Mouse (Mus musculus) hindbrain, embryonic 11.5 days (tissue): ENCODE results near the gene Tnni1. TPM values are rescaled to one million over a fixed set of nuclear protein-coding genes. Genes with fewer than 3 reads are reported as not detected.
A peak's percentile ranks its signal among the peaks of the same experiment; 100 is the strongest.

ENCODE experiments used
- ATAC-seq: fragments of 200-750 bp; cut with Nextera tagmentation; 2 replicates; pipeline ENCODE4 v1.8.0; 2017; ENCODE audit warnings: mild to moderate bottlenecking, moderate TSS enrichment, moderate library complexity; ENCODE audit not compliant: low FRiP score
- DNase-seq: peaks from one replicate; pipeline ENCODE4 v3.0.0-alpha.2; 2015; ENCODE audit warnings: low spot score
- H3K27ac ChIP-seq: fragments of 300-500 bp; sonication (generic); 2 replicates; pipeline ENCODE4 v1.5.1; 2014; ENCODE audit warnings: mild to moderate bottlenecking, low read depth, low read length
- H3K27me3 ChIP-seq: fragments of 300-500 bp; sonication (generic); 2 replicates; pipeline ENCODE4 v1.6.1; 2014; ENCODE audit warnings: mild to moderate bottlenecking, low read length, moderate library complexity, mixed read lengths; ENCODE audit not compliant: control insufficient read depth, insufficient read depth
- H3K36me3 ChIP-seq: fragments of 300-500 bp; sonication (generic); 2 replicates; pipeline ENCODE4 v1.6.1; 2014; ENCODE audit warnings: mild to moderate bottlenecking, low read length, moderate library complexity, mixed read lengths; ENCODE audit not compliant: control insufficient read depth, insufficient read depth
- H3K4me1 ChIP-seq: fragments of 300-500 bp; sonication (generic); replicated peaks from 2 replicates; pipeline ENCODE4 v1.6.1; 2014; ENCODE audit warnings: low read length, mixed read lengths; ENCODE audit not compliant: control insufficient read depth, insufficient read depth
- H3K4me2 ChIP-seq: fragments of 300-500 bp; sonication (generic); replicated peaks from 2 replicates; pipeline ENCODE4 v1.6.1; 2014; ENCODE audit warnings: mild to moderate bottlenecking, low read depth, low read length
- H3K4me3 ChIP-seq: fragments of 300-500 bp; sonication (generic); 2 replicates; pipeline ENCODE4 v1.5.1; 2014; ENCODE audit warnings: low read depth, low read length
- H3K9ac ChIP-seq: fragments of 300-500 bp; sonication (generic); 2 replicates; pipeline ENCODE4 v1.6.1; 2014; ENCODE audit warnings: low read depth, low read length
- H3K9me3 ChIP-seq: fragments of 300-500 bp; sonication (generic); 2 replicates; pipeline ENCODE4 v1.6.1; 2016; ENCODE audit warnings: low read length; ENCODE audit not compliant: control insufficient read depth
- WGBS: fragments of 180-500 bp; shearing (Covaris S2); extraction: QIAGEN DNeasy Blood & Tissue Kit; methylation state at CpG from one replicate; pipeline ENCODE4 v1.1.7; 2014; 5-methylcytosine and 5-hydroxymethylcytosine counted together
- polyA plus RNA-seq: library from polyadenylated mRNA; unstranded; fragments of >200 nt; fragmentation: Nextera tagmentation; extraction: Ambion mirVana; gene quantifications from 2 replicates; pipeline ENCODE4 v1.2.1, GENCODE M21; 2014

The Tnni1 gene
- polyA plus RNA-seq, 1 experiment from 2014 or later = 6.0 TPM

DNA sequence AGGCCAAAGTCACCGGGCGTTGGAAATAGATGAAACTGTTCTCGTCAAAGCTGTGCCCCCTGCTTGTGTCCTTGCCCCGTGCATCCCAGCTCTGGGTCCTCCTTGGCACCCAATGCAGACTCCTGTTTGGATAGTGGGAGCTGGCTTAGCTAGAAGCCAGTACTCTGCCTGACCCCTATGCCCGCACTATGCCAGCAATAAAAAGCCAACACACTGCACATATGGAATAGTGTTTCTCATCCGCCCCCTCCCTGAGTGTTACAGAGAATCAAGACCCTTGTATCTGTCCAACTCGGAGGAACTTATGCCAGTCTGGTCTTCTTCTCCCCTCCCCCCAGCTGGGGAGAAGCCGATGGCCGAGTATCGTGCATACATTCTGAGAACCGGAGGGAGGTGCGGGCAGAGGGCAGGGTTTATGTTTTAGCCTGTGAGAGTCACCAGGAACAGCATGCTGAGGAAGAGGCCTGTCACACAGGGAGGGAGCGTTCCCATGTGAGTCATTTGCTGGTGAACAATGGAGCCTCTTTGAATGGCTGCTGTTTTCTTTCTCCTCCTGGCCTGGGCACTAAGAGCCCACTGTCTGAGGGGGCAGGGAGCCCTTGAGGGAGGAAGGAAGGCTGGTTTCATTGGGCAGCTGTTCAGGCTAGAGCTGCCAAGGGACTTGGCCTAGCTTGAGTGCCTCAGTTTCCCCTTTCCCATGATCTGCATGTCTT is 73.0 kb downstream of the Tnni1 start:
- Histone ChIP-seq H3K4me2 (no peak overlapping the region), H3K27ac (peak overlapping the region; percentile 10; the same call in 1 of the 2 replicates), H3K9me3 (no peaks in the 10 kb centered on the region), H3K9ac (no peak overlapping the region), H3K4me1 (peaks cover 6% of the 10 kb centered on the region; the same call in 1 of the 2 replicates), H3K4me3 (no peak overlapping the region), H3K27me3 (no peaks in the 10 kb centered on the region), H3K36me3 (no peaks in the 10 kb centered on the region)
- DNase-seq (peak; percentile 53), ATAC-seq (peak; percentile 51)
- WGBS = 46% methylated on average over 13 of the region's 13 CpGs

DNA sequence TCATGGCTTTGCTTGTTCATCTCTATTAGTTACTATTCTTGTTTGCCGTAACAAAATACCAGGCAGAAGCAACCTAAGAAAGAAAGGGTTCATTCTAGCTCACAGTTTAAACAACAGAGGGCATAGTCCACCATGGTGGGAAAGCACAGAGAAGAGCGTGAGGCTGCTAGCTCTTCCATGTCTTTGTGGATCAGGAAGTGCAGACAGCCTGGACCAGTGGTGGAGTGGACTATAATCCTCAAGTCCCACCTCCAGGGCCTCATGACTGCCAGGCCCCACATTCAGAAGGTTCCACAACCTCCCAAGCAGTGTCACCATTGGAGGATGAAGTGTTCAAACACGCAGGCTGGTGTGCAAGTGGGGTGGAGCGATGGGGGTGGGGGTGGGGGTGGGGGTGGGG is 74.0 kb downstream of the Tnni1 start:
- Histone ChIP-seq H3K9me3 (no peaks in the 10 kb centered on the region), H3K27ac (no peak overlapping the region), H3K4me2 (no peak overlapping the region), H3K36me3 (no peaks in the 10 kb centered on the region), H3K4me3 (no peak overlapping the region), H3K27me3 (no peaks in the 10 kb centered on the region), H3K9ac (no peak overlapping the region), H3K4me1 (peaks cover 6% of the 10 kb centered on the region; the same call in 1 of the 2 replicates)
- ATAC-seq = no peak
- WGBS = 93% methylated on average over 4 of the region's 4 CpGs
- no peak for DNase-seq

DNA sequence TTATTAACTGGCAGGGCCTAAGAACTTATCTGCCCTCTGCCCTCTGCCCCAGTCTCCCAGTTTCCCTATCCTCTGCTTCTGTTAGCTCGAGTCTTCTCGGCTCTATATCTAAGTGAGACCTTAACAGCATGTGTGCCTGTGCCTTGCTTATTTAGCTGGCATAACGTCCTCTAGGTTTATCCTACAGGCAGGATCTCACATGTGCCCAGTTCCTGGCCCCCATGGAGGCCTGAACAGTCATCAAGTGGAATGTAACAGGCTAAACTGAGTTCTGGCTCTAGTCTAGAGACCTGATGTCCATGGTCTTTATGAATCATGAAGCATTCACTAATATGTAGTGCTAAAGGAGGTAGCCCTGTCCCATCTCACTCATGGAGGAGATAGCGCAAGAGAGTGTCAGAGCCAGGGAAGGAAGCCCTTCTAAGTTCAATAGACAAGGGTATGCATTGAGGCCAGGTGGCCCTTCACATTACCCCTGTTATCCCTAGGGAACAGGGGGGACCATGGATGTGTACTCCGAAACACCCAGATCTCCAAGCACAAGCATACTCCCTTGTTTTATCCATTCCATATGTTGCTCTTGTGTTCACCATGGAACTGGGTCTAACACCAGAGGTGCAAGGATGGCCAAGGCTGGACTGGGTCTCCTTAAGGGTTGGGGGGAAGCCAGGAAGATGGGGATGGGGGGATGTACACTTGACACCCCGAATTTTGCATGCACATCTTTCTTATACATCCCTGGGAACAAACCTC is 75.5 kb downstream of the Tnni1 start:
- no peak for ATAC-seq
- WGBS = 87% methylated on average over 6 of the region's 6 CpGs
- no peak overlapping the region for H3K4me3 ChIP-seq

DNA sequence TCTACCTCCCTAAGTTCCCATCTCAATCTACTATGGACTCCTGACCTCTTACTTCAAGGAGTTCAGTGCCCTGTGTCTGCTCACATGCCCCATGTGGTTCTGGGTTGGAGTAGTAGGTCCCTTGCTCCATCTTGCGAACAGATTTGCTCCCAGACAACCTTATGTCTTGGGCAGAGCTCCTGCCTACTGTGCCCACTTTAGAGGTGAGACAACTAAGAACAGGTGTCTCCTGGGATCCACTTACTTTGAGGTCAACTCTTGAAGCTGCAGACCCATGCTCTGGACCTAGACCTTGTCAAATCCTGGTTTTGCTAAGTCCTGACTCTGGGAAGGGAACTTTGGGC is 76.1 kb downstream of the Tnni1 start:
- 95% methylated on average over 1 of the region's 1 CpGs for WGBS

More for the DNA sequence above, 75.5 kb downstream of the Tnni1 start:
- Histone ChIP-seq H3K27me3 (no peaks in the 10 kb centered on the region), H3K36me3 (no peaks in the 10 kb centered on the region), H3K27ac (no peak overlapping the region), H3K4me1 (peaks cover 6% of the 10 kb centered on the region; the same call in 1 of the 2 replicates), H3K9me3 (no peaks in the 10 kb centered on the region), H3K9ac (no peak overlapping the region), H3K4me2 (no peak overlapping the region)
- DNase-seq = no peak

DNA sequence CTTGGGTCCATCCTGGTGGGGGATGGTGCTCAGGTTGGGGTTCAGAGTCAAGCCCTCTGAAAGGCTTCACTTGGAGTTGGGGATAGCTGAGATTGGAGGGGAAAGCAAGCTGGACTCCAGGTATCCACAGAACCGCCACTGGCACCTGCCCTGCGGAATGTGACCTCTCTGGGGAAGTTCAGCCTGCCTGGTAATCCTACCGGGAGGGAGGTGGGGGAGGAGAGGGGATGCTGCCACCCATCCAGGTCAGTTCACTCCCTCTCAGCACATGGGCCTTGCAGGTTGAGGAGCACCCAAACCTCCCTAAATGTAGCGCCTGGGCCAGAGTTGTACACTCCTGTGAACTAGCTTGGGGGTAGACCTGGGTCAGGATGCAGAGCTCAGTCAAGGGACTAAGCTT is 76.8 kb downstream of the Tnni1 start:
- peaks cover 6% of the 10 kb centered on the region; the same call in 1 of the 2 replicates for H3K4me1 ChIP-seq
- no peak overlapping the region for H3K9ac ChIP-seq
- no peaks in the 10 kb centered on the region for H3K36me3 ChIP-seq
- DNase-seq (no peak), ATAC-seq (no peak)
- H3K4me2 ChIP-seq = no peak overlapping the region
- H3K4me3 ChIP-seq = no peak overlapping the region
- H3K27me3 ChIP-seq = no peaks in the 10 kb centered on the region
- no peak overlapping the region for H3K27ac ChIP-seq
- 69% methylated on average over 3 of the region's 4 CpGs for WGBS
- H3K9me3 ChIP-seq = no peaks in the 10 kb centered on the region

More for the DNA sequence above, 76.1 kb downstream of the Tnni1 start:
- H3K36me3 ChIP-seq = no peaks in the 10 kb centered on the region
- H3K4me2 ChIP-seq = no peak overlapping the region
- H3K27me3 ChIP-seq = no peaks in the 10 kb centered on the region
- H3K4me3 ChIP-seq = no peak overlapping the region
- no peak for ATAC-seq
- H3K4me1 ChIP-seq = peaks cover 6% of the 10 kb centered on the region; the same call in 1 of the 2 replicates
- no peak overlapping the region for H3K9ac ChIP-seq
- H3K9me3 ChIP-seq = no peaks in the 10 kb centered on the region
- no peak for DNase-seq
- no peak overlapping the region for H3K27ac ChIP-seq

DNA sequence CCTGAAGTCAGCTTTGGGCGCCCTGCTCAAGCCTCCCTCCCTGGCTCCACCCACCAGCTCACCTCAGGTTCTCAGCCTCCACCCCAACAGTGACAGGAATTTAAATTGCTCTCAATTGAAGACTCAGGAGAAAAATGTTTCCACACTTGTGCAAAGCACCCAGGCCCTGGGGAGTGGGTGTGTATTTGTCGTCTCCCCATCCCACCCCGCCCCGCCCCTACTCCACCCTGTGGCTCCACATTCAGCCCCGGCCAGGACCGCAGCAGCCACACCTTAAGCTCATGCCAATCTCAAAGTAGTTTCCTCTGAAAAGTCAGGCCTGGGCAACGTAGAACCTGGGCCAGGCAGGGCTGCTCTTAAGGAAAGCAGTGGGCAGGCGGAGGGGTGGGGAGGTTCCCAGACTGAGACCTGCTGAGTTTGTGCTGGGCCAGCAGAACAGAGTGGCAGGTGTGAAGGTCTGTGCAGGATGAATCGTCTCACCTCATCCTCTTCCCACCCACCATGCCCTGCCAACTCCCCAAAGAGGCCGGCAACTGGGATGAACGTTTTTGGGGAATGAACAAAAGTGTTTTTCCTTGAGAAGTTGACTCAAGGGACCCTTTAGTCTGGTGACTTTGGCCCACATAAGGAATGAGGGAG is 78.0 kb downstream of the Tnni1 start:
- Histone ChIP-seq H3K36me3 (no peaks in the 10 kb centered on the region), H3K9me3 (no peaks in the 10 kb centered on the region), H3K27ac (no peak overlapping the region), H3K27me3 (no peaks in the 10 kb centered on the region), H3K4me3 (no peak overlapping the region), H3K9ac (no peak overlapping the region), H3K4me2 (no peak overlapping the region), H3K4me1 (peaks cover 6% of the 10 kb centered on the region; the same call in 1 of the 2 replicates)
- DNase-seq (no peak), ATAC-seq (no peak)
- WGBS = 67% methylated on average over 11 of the region's 11 CpGs

DNA sequence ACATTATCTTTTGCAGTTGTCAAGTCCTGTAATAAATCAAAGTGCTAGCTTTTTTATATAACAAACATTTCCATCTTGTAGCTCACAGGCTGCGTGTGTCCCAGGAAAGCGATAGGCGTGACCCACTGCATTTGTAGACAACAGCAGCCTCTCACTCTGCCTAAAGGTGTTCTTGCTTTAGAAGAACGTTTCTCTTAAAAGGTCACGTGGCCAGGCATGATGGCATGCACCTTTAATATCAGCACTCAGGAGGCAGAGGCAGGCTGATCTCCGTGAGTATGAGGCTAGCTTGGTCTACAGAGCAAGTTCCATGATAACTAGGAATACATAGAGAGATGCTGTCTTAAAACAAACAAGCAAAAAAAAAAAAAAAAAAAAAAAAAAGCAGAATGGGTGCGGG is 79.3 kb downstream of the Tnni1 start:
- H3K4me2 ChIP-seq = no peak overlapping the region
- 87% methylated on average over 7 of the region's 7 CpGs for WGBS
- H3K4me3 ChIP-seq = no peak overlapping the region
- H3K27ac ChIP-seq = no peak overlapping the region
- no peaks in the 10 kb centered on the region for H3K36me3 ChIP-seq
- H3K9me3 ChIP-seq = no peaks in the 10 kb centered on the region
- H3K4me1 ChIP-seq = no peaks in the 10 kb centered on the region
- no peaks in the 10 kb centered on the region for H3K27me3 ChIP-seq
- H3K9ac ChIP-seq = no peak overlapping the region
- DNase-seq (no peak), ATAC-seq (no peak)
